Mouse (Mus musculus): ENCODE results near the gene Gm20795. TPM values are rescaled to one million over a fixed set of nuclear protein-coding genes. Genes with fewer than 3 reads are reported as not detected.

The Gm20795 gene
- total RNA-seq (2023; ENCODE audit: inconsistent age) = not detected in 4 replicates

GRCm38 (mm10) chrY:40804614-40805013 is at the start of gene Gm20795:
TSS of gene Gm20795 (plus strand) at chrY:40804914.

DNA sequence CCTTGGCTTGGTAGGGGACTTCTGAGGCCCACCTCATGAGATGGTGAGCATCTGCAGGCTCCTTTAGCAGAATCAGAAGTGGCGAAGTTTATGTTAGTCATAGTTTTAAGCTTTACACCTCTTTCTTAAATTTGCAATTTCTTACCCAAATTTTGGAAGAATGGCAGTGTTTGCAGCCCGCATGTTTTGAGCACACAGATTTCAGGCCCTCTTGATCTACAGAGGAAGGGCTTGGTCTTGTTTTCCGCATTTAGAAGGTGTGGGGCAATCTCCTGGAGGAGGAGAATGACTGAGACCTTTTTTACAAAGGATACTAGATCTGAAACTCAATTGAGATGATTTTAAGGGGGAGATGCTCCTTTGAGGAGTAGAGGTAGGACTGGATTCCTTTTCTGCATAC is 29.0 kb upstream of the Gm20795 start, which contains the start of gene Gm21797:
Gene Gm21797 (minus strand): TSS at position 101 of the 400 bp plus-strand sequence.

Other genes starting within 250 kb of the Gm20795 start
- not detected in 4 replicates for gene Gm21852, start 152.9 kb upstream of the Gm20795 start, total RNA-seq (2023; ENCODE audit: inconsistent age)
- gene Gm21797, start 29.1 kb upstream of the Gm20795 start, total RNA-seq (2023; ENCODE audit: inconsistent age) = not detected in 4 replicates

Measured in B cell, adult (primary cell).